Mouse (Mus musculus) frontal cortex, adult (tissue): Measurements from ENCODE around the gene Dner.

Source experiments
- ATAC-seq: cut with Nextera tagmentation; 2 replicates; pipeline ENCODE4 v1.9.2; 2017; ENCODE audit warnings: mild to moderate bottlenecking, moderate library complexity, mixed read lengths; ENCODE audit not compliant: low TSS enrichment

Gene Dner

DNA sequence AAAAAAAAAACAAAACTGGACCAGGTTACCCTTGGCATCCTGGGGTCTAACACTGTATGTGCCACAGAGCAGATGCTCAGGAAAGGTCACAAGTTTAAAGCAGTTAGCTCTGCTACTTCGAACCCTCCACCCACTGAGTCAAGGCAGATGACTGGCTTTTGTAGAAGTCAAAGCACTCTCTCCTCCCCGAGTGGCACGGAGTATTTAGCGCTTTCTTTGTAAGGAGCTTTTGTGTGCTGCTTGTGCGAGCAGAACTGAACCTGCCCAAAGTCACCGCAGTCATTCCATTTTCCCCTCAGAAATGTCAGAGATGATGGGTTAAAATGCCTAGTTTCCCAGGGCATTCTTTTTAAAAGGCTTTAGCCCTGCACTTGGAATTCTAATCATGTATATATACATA, 59.1 kb downstream of the Dner start:
- no peak for ATAC-seq

DNA sequence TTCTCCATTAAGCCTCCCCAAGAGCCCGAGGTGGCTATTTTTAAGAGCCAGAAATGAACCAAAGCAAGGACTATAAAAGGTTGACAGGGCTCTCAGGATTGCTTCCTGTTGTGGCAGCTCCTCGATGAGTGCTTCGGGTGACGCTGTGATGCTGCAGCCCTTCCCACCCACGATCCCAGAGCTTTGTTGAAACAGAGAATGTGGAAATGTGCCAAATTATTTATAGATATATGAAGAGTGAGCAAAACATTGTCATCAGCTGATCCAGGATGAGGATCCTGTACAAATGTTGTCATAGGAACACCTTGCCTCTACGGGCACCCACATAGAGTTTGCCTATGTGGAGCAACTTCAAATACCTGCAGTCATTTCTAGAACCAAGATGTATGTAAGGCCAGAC, 67.8 kb downstream of the Dner start:
- ATAC-seq: peak; percentile 38

DNA sequence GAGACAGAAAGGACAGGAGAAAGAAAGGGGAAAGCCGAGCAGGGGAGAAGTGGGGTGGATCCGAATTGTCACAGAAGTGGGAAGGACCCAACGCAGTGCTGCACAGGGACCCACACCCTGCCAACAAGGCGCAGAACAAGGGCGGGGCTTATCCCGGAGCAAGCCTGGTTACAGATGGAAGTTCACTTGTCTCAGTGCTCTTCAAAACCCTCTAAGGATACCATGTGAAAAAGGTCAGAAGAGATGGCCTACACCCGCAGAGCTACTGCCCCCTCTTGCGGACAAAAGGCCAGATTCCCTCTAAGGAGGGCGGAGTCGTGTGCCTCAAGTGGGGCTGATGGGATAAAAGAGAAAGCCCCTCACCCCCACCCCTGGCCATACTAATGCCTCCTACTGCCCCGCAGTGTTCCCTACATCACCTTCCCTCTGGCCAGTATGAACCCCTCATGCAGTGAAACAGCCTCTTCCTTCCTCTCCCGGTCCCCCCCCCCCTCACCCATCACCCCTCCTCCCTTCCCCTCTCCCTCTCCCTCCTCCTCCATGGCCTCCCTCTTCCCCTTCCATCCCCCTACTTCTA, 73.0 kb downstream of the Dner start:
- ATAC-seq: no peak

DNA sequence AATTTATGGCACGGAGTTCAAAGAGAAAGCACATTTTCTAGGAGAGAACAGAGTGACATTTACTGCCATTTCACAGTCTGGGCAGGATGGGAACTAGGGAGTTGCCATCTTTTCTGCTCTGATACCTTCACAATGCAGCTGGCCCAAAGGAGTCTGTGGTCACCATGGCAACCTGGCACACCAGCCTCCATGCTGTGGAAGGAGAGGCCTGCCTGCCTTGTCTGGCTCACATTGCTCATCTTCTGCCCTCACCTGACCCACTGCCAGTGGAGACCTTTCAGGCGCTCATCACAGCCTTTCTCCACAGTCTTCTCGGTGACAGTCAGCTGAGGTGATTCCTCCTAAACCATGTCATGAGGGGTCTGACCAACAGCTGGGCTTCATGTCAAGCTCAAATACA, 74.7 kb downstream of the Dner start:
- ATAC-seq: peak; percentile 81

DNA sequence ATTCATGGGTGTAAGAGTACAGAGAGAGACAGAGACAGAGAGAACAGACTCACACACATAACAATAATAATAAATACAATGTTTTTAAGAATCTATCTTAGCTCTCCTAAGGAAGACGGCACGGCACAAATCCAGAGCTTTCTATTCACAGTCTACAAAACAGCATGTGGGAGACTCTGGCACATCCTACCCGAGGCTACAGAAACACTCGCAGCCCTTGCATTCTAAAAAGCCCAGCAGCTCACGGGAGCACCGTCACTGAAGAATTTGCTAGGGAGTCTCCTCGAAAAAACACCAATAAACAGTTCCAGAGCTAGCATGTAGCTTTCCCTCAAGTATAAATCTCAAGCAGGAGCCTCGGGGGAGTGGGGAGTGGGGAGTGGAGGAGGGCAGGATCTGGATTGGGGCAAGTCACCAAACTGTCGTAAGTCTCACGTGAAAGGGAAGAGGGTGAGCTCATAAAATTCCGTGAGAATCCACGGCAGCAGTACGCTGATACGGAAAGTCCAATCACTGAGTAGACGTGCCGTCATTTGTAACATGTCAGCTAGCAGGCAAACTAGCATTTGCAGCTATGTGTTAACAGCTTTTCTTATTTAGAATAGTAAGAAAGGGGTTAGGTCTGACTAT, 76.8 kb downstream of the Dner start:
- ATAC-seq: peak; percentile 70

DNA sequence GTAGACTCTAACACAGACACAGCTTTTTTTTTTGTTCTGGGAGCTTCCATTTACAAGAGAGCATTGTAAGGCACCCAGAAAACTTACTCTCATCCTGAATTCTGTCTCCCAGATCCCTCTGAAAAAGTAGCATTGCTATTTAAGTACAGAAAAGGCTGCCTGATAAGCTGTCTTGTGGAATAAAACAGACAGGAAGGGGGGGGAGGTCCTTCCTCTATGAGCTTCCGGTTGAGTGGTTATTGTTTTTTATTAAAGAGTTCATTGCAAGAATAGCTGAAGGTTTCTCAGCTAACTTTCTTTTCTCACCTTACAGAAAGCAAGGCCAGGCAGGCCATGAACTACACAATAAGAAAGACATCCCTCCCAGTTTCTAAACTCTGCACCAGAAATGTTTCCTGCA, 77.9 kb downstream of the Dner start:
- no peak for ATAC-seq

DNA sequence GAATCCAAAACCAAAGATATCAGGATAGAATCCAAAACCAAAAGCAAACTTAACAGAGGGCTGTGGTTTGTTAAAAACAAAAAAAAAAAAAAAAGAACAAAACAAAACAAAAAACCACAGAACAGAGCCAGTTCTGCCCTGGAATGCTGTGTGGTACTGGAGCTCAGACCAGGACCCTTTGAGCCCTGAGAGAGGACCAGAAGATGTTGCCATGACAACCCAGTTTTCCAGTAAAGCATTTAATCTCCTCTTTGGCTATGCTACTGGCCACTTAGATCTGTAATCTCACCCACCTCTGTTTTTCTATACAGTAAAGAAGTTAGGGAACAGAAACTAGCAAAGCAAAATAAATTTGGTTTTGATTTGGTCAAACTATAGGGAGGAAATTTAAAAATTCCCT, 79.9 kb downstream of the Dner start:
- no peak for ATAC-seq

DNA sequence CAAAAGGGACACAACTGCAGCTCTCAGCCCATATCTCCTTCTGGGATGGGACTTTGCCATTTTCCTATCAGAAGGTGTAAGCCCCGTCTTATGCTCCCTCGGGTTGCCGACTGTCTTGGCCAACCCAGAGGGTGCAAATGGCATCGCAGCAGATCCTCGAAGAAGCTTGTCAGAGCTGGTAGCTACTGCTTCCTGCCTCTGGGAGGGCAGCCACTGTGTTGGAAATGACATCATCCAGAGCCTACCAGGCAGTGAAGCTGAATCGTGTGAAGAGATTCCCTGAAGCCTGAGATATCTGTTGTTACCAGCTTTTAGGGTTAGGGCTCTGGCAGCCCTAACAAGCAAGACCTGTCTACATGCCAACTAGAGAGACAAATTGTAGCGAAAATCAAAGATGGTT, 81.4 kb downstream of the Dner start:
- ATAC-seq: no peak

DNA sequence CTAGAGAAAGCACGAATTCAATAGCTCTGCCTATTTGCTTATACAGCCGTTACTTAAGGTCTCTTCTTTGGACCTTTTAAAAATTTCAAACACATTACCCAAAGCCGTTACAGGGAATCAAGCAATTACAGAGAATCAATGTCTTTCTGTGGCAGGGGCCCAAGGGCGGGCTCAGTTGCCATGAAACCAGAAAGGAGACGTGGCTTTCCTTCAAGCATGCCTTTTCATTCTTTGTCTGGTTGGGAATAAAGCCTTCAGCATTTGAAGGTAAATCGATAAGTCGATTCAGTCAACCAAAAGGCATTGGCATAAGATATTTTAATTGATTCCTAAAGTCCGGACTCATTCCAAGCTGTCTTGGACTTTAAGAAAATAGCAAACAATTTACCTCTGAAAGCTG, 82.9 kb downstream of the Dner start:
- no peak for ATAC-seq

DNA sequence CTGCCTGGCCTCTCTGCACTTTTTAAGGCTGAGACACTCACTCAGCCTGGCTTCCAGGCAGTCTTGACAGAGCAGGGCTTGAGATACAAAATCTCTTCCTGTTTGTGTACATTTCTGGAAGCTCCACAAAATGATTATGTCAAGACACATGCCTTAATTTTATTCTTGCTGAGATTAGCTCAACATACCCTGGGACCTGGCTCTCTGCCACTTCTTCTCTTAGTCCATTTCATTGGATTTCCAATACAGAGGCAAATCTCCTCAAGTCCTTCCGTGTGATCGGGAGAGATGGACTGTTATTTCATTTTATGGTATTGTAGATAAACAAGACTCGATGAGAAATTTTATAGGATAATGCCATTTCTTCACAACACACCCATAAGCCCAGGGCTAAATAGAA, 84.7 kb downstream of the Dner start:
- no peak for ATAC-seq

DNA sequence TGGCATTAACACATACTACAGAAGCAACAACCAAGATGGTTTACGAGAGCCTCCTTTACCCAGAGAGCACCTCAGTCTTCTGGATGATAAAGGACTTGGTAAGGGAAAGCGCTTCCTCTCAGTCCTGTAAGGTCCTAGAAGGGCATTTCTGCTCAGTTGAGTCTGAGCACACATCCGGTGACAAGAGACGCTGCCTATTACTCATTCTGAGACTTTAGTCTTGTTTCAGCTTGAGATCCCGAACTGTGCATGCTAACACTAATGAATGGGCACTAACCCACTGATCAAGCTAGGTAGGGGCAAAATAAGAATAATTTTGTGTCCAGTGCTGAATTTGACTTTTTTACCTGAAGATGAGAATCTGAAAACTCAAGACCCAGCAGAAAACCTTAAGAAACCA, 97.0 kb downstream of the Dner start:
- no peak for ATAC-seq

DNA sequence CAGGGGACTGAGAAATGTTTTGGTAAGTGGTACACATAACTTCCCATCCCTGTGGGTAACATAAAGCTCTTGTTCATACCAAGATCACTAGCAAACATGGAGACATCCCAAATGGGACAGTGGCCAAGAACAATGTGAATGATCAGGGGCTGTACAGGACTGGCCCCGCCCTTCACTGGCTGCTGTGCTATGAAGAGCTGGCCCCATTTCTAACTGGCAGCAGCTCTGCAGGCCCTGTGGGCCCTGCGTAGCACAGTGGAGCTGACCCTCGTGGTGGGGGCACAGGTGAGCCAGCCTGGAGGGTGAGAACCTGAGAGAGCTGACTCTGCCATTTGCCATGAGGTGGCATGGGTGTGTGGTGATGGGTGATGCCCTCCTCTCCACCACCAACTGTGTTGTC, 100.0 kb downstream of the Dner start:
- no peak for ATAC-seq

DNA sequence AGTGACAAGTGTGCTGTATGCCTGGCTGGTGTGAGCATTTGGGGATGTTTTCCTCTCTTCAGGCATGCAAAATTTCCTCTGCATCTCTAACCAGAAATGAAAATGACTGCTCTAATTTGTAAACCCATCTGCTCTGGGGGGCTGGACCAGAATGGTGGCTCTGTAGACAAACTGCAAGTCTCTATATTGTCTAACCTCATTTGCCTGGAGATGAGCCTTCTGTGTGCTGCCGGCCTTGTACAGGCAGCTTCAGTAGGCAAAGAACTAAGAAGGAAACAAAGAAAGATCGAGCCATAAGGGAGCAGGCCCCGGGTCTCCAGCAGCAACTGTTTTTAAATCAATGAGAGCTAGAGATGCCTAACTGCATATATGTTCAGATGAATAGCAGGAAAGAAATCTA, 103.6 kb downstream of the Dner start:
- ATAC-seq: no peak

DNA sequence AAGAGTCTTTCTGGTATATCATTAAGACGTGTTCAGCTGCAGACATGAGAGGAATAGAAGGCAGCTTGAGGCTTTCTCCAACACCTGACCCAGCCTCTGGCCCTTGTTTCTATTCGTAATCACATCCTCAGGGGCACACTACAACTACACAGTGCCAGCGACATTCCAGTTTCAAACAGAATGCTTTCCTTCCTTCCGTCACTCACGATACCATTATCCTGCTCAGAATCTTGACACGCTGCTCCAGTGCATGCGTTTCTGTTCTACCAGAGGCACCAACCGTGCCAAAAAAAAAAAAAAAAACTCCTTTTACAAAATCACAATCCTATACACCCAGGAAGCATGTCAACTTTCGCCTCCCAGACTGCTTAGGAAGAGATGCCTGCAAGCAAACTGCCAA, 105.5 kb downstream of the Dner start:
- no peak for ATAC-seq

DNA sequence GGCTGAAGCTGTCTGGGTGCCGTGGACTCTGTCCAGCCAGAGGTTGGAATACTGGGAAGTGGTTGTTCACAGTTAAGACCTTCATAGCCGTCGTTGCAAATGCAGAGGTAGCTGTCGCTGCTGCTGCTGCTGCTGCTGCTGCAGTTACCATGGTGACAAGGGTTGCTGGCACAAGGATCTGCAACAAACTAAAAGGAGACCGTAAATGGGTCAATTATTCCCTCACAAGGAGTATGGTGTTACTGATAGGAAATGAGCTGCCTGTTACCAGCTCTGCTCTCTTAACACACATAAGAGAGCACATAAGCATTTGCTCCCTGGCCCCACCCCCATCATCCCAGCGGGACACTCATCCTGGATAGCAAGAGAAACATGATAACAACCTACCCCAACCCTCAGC, 110.6 kb downstream of the Dner start:
- peak; percentile 58 for ATAC-seq

DNA sequence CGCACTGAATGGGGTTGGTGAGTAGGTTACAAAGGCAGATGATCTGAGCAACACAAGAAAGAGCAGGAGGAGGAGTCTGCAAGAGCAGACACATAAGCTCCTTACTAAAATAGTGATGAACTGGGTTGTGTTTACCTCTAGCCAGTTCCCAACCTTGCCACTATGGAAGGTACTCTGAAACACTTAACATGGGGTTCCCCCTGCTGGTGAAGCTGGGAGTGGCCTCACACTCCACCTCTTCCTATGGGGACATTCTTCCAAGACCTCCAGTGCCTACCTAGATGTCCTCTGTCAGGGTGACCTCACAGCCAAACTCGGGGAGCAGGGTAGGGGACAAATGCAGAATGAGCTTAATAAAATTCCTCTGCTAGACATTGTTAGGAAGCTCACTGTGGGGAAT, 114.2 kb downstream of the Dner start:
- ATAC-seq: peak; percentile 80

DNA sequence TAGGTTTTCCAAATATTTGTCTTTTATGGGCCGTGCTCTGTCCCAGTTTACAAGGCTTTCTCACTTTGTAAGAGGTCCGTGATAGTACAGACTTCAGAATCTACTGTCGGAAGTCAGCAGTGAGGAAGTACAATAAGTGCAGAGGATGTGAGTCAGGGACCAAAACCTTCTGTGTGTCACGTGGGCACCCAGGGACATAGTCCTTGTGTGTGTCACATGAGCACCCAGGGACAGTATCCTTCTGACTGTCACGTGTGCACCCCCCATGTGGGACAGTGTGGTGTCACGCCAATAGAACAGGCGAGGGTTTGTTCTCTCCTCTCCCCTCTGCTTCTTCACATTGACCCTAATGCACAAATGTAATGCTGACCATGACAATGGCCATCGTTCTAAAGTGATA, 134.2 kb downstream of the Dner start:
- peak; percentile 75 for ATAC-seq

DNA sequence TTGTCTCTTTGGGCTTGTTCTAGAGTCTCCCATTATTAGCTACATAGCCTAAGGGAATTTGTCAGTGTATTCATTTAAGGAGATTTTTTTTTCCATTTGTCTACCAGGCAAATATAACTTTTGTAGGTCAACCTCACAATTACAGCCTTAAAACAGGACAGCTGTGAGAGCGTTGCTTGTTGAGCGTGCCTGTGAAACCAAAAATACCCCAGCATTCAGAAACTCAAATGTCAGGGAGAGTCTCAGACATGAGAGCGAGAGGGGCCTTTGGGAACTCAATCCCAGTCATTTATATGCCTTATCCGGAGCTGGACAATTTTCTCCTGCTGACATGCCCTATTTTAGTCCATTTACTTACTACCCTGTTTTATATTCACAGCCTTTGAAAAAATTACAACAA, 134.6 kb downstream of the Dner start:
- peak; percentile 87 for ATAC-seq

DNA sequence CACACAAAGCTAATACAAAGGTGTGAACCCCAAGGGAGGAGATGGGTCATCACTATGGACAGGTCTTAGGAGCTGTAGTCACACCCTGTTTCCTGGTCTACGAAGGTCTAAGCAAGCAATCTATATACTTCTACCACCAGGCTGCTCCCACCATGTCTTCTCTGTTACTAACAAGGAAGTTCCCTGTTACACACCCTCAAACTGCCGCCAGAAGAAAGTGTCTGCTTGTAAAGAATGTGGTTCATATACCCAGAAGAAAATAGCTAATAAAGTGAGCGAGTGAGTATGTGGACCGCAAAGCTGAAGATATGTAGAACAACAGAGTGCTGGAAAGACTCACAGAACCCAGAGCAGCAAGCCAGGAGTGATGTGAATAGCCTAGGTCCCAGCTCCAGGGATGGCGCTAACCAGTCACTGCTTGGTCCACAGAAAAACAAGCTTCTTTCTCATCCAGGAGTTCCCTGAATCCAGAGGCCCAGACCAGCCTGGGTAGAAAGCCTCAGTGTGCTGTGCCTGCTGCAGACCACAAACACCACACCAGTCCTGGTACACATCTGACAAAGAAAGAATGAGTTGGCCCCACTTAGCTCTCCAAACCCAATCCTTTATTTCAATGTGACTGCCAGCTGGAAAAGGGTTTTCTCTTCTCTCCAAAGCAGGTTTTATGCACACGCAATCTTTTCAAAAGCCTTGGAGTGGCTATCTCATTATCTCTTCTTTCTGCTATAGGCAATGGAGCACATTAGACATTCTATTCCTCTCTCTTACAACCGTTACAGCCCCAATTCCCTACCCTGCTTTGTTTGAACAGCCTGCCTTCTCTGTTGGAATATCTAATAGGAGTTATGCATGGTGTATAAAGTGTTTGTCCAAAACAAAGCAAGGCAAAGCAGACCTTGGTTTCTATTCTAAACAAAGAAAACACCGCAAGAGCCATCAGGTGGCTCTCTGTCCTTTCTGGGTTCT, 139.2 kb downstream of the Dner start:
- ATAC-seq: no peak

DNA sequence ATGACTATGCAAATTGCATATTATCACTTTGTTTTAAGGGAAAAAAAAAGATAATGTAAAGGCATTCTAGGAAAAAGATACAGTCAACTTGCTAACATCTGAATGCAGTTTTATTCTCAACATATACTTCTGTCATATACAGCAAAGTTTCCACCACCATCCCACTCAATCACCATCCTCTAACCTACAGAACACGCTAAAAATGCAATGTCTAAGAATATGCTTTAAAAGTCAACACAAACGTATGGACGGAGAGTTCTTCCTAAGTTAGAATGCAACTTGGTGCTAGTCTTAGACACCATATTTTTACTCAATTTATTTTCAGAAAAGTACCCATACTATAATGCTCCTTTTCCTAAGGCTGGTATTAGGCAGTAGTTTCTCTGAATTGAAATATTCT, 144.0 kb downstream of the Dner start:
- peak; percentile 94 for ATAC-seq

DNA sequence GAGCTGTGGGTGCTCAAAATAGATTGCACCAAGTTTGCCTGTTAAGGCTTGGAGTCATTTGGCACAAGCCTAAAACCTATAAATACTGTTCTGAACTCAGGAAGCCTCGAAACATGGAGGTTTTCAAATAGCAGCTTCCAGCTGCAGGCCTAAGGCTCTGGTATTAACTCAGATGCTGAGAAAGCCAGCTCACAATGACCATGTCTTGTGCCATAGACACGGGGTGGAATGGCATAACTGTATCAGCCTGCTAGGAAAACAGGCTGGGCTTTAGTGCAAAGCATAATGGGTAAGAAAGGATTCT, 146.0 kb downstream of the Dner start:
- ATAC-seq: peak; percentile 73

DNA sequence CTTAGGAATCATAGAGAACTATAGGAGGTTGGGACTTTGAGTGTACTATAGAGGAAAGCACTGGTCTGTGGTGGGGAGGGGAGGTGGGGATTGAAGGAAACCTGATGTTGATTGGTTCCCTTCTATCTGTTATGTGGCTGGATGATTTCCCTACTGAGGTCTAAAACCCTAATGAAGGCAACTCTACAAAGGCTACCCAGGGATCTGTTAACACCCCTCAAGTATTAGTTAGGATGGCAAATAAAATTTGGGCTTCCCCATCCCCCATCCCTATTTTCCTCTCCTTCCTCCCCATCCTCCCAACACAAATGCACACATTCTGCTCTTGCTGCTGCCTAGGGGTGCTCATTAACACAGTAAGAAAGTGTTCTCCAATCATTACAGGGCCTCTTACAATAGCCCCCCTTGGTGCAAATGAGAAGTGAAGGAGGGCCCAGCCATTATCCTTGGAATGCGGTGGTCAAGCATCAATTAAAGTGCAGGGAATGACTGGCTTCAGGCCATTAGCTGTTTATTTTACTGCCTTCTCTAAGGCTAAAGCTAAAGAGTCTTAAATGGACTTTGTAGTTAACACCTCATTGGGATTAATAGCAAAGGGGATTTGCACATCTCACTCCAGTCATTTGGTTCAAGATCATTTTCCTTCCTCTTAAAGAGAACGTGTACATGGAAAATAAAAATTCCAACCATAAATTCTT, 146.5 kb downstream of the Dner start:
- ATAC-seq: no peak

DNA sequence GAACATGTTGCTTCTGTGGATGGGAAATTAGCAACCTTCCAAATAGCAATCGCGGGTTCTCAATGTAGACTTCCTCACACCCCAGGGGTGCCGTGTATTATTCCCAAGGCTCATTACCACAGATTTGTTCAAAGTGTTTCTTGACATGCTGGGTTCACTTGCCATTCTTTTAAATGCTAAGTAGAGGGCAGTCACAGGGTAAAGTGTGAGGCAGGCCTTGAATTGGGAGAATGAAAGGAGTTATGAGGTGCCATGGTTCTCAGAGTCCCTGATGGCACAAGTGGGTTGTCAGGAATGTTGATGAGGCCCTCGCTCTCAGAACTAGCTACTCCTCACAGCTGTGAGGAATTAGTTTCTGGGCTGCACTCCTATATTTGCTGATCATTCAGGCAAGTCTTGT, 160.0 kb downstream of the Dner start:
- peak; percentile 44 for ATAC-seq
